Mouse (Mus musculus): ENCODE data around the gene Filip1l. TPM values are rescaled to one million over a fixed set of nuclear protein-coding genes. Genes with fewer than 3 reads are reported as not detected.
A peak's percentile ranks its signal among the peaks of the same experiment; 100 is the strongest.

The Filip1l gene
- polyA plus RNA-seq, 1 experiment, result 3.2 TPM

DNA sequence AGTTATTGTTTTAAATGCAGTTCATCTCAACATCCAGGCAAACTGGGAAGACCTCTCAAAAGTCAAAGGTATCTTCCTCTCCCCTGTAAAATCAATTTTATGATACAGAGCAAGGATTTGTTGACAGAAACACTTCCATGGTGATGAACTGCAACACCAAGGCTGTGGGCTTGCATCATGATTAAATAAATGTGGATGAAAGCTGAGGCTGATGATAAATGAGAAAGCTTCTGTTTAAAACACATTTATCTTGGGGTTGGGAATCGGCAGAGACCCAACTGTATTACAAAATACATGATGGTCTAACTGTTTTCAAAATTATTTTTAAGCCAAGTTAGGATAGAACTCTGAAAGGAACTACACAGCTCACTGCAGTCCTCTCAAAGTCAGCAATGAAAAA lies 220.9 kb downstream of the Filip1l start:
- WGBS, result 22% methylated on average over 1 of the region's 1 CpGs
- H3K27me3 ChIP-seq (ENCODE audit: control insufficient read depth, insufficient read depth, low read length), result no peaks in the 10 kb centered on the region
- TF ChIP-seq CTCF (IDR thresholded peaks at IDR 0.05; ENCODE audit: extremely low read depth, insufficient read length, insufficient replicate concordance, low read depth, low read length), result no peak
- H3K4me3 ChIP-seq (ENCODE audit: low read depth, low read length), result no peak overlapping the region
- H3K4me1 ChIP-seq (ENCODE audit: control insufficient read depth, insufficient read depth, insufficient read length, low read length), result peaks cover 8% of the 10 kb centered on the region; the same call in 1 of the 2 replicates
- peaks cover 24% of the 10 kb centered on the region for H3K36me3 ChIP-seq (ENCODE audit: control insufficient read depth, insufficient read depth, low read length)
- no peak overlapping the region for H3K27ac ChIP-seq (ENCODE audit: insufficient read depth, low read depth, low read length)

DNA sequence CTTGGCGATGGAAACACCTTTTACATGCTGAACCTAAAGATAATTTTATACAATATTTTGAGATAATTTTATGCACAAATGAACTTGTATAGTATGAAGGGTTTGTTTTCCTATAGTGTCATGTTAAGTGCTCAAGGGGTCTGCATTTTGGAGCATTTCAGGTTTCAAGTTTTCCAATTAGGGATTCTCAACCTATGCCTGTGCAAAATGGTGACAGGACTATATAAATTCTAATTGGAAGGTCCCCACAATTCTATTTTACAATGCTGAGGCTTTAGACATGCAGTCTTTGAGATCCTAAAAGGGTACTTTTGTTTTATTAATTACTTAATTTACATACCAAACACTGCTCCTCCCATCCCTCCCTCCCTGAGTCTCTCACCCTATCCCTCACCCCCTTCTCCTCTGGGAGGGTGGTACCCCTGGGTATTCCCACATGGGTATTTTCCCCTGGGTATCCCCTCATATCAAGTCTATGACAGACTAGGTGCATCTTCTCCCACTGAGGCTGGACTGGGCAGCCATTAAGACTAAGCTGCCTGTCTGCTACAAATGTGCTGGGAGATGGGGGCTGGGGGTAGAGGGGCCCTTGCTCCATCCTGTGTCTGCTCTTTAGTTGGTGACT lies 223.0 kb downstream of the Filip1l start:
- 84% methylated on average over 1 of the region's 1 CpGs for WGBS
- Histone ChIP-seq H3K36me3 (ENCODE audit: control insufficient read depth, insufficient read depth, low read length) (peaks cover 15% of the 10 kb centered on the region), H3K4me3 (ENCODE audit: low read depth, low read length) (no peak overlapping the region), H3K4me1 (ENCODE audit: control insufficient read depth, insufficient read depth, insufficient read length, low read length) (peaks cover 6% of the 10 kb centered on the region; the same call in 1 of the 2 replicates), H3K27me3 (ENCODE audit: control insufficient read depth, insufficient read depth, low read length) (no peaks in the 10 kb centered on the region), H3K27ac (ENCODE audit: insufficient read depth, low read depth, low read length) (no peak overlapping the region)
- TF ChIP-seq POLR2A (IDR thresholded peaks at IDR 0.05; ENCODE audit: low read depth, low read length) (no peak), CTCF (IDR thresholded peaks at IDR 0.05; ENCODE audit: extremely low read depth, insufficient read length, insufficient replicate concordance, low read depth, low read length) (no peak)

DNA sequence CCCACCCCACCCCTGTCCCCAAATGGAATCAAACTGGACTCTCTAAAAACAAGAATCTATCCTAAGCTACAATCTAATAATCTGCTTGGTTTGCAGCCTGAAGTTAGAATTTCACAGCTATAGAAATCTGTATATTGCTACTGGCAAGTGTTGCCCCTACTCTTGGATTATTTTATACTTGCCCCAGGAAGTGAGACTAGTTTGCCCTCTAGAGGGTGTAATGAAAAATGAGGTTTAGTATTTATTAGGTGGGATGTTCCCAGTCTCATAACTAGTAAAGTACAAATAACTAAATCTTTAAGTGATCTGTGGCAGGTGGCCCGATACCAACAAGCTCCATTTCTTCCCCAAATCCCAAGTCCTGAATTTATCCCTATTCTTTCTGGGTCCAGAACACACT lies 224.6 kb downstream of the Filip1l start:
- Histone ChIP-seq H3K4me3 (ENCODE audit: low read depth, low read length) (no peak overlapping the region), H3K27me3 (ENCODE audit: control insufficient read depth, insufficient read depth, low read length) (no peaks in the 10 kb centered on the region), H3K4me1 (ENCODE audit: control insufficient read depth, insufficient read depth, insufficient read length, low read length) (no peaks in the 10 kb centered on the region), H3K36me3 (ENCODE audit: control insufficient read depth, insufficient read depth, low read length) (peaks cover 2% of the 10 kb centered on the region; the same call in 1 of the 2 replicates), H3K27ac (ENCODE audit: insufficient read depth, low read depth, low read length) (no peak overlapping the region)
- WGBS, result 87% methylated on average over 1 of the region's 1 CpGs
- no peak for TF ChIP-seq POLR2A (IDR thresholded peaks at IDR 0.05; ENCODE audit: low read depth, low read length)
- no peak for TF ChIP-seq CTCF (IDR thresholded peaks at IDR 0.05; ENCODE audit: extremely low read depth, insufficient read length, insufficient replicate concordance, low read depth, low read length)

DNA sequence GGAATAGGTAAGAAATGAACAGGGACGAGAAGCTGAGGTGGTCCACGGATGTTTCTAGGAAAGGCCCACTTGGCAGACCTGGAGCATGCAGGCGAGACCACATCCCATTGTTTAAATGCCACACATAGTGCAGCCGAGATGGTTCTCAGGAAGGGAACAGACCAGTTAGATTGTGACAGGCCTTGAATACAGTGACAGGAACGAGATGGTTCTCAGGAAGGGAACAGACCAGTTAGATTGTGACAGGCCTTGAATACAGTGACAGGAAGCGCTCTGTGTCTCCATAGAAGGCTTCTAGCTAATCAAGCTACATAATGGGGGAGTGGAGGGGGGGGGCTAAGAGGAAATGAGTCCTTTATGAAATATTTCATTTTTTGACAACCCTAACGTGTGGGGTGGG lies 227.1 kb downstream of the Filip1l start:
- WGBS, result 73% methylated on average over 7 of the region's 7 CpGs
- H3K27ac ChIP-seq (ENCODE audit: insufficient read depth, low read depth, low read length), result no peak overlapping the region; the same call in 1 of the 2 replicates
- TF ChIP-seq POLR2A (IDR thresholded peaks at IDR 0.05; ENCODE audit: low read depth, low read length), result no peak
- TF ChIP-seq CTCF (IDR thresholded peaks at IDR 0.05; ENCODE audit: extremely low read depth, insufficient read length, insufficient replicate concordance, low read depth, low read length), result no peak
- H3K4me1 ChIP-seq (ENCODE audit: control insufficient read depth, insufficient read depth, insufficient read length, low read length), result no peaks in the 10 kb centered on the region
- no peak overlapping the region for H3K4me3 ChIP-seq (ENCODE audit: low read depth, low read length)
- H3K27me3 ChIP-seq (ENCODE audit: control insufficient read depth, insufficient read depth, low read length), result no peaks in the 10 kb centered on the region
- H3K36me3 ChIP-seq (ENCODE audit: control insufficient read depth, insufficient read depth, low read length), result peaks cover 2% of the 10 kb centered on the region; the same call in 1 of the 2 replicates

DNA sequence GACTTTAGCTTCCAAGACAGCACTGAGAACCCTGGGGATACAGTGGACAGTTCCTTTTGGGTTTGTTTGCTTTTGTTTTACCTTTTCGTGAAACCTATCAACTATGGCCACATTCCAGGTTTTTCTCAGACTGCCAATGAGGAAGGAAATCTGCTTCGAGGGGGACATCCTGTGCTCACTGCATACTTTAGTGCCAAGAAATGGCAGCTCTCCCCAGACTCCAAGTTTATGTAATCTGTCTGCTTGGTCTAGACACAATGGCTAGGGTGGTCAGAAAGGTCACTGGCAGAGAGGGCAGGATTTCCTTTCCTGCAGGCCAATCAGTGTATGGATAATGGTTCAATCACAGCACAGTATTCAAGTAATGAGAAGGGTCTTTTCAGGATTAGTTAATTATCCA lies 229.1 kb downstream of the Filip1l start:
- H3K36me3 ChIP-seq (ENCODE audit: control insufficient read depth, insufficient read depth, low read length), result peaks cover 2% of the 10 kb centered on the region; the same call in 1 of the 2 replicates
- TF ChIP-seq CTCF (IDR thresholded peaks at IDR 0.05; ENCODE audit: extremely low read depth, insufficient read length, insufficient replicate concordance, low read depth, low read length) (no peak), POLR2A (IDR thresholded peaks at IDR 0.05; ENCODE audit: low read depth, low read length) (no peak)
- no peak overlapping the region for H3K4me3 ChIP-seq (ENCODE audit: low read depth, low read length)
- WGBS, result 13% methylated on average over 2 of the region's 2 CpGs
- no peaks in the 10 kb centered on the region for H3K27me3 ChIP-seq (ENCODE audit: control insufficient read depth, insufficient read depth, low read length)
- no peak overlapping the region for H3K27ac ChIP-seq (ENCODE audit: insufficient read depth, low read depth, low read length)
- H3K4me1 ChIP-seq (ENCODE audit: control insufficient read depth, insufficient read depth, insufficient read length, low read length), result no peaks in the 10 kb centered on the region

DNA sequence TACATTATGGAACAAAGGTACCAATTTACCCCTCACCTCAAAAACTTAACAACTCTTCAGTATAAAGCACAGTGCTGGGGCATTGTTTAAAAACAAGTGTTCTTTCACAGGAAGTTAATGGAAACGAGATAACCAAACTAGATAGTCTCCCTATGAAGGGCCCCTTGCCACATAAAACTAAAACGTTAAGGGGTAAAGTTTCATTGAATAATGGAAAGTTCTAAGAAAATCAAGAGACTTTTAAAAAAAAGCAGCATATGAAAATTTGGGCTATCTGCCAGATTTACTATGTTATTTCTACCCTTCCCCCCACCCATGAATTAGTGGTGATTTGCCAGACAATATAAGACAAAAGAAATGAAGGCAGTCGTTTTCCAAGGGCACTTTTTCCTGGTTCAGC lies 232.3 kb downstream of the Filip1l start:
- Histone ChIP-seq H3K27ac (ENCODE audit: insufficient read depth, low read depth, low read length) (no peak overlapping the region), H3K4me1 (ENCODE audit: control insufficient read depth, insufficient read depth, insufficient read length, low read length) (no peaks in the 10 kb centered on the region), H3K36me3 (ENCODE audit: control insufficient read depth, insufficient read depth, low read length) (no peaks in the 10 kb centered on the region), H3K4me3 (ENCODE audit: low read depth, low read length) (no peak overlapping the region), H3K27me3 (ENCODE audit: control insufficient read depth, insufficient read depth, low read length) (no peaks in the 10 kb centered on the region)
- 22% methylated on average over 3 of the region's 3 CpGs for WGBS
- TF ChIP-seq POLR2A (IDR thresholded peaks at IDR 0.05; ENCODE audit: low read depth, low read length) (no peak), CTCF (IDR thresholded peaks at IDR 0.05; ENCODE audit: extremely low read depth, insufficient read length, insufficient replicate concordance, low read depth, low read length) (no peak)

DNA sequence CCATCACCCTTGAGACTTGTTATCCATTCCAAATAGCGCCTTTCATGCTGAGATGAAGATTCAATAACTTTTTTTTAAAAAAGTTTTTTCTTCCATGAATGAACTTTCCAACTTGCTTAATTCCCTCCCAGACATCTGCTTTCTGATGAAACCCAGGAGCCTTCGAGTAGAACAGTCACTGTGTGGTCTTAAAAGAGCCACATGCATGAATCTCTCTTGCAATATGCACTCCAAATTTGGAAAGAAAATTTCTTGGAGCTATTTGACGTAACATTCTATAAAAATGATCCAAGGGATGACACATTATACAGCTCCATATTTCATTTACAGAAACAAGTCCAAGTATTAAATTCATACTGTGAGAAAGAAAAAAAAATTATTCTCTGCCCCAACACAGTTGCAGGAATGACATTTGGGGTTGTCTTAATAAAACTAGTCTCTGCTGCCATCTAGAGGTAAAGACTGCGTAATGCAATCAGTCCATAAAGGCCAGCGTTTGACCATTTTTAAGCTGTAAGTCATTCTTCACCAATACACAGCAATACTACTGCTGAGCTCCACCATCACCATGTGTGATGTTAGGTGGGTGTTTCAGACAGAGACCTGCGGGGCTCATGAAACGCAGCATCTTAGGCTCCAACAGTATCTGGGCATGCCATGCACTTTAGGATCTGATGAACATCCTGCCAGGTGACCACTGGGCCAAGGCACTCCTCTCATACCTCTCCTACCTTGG lies 240.7 kb downstream of the Filip1l start:
- WGBS, result 34% methylated on average over 7 of the region's 7 CpGs

More for the DNA sequence above, 240.7 kb downstream of the Filip1l start:
- H3K4me1 ChIP-seq (ENCODE audit: control insufficient read depth, insufficient read depth, insufficient read length, low read length), result no peaks in the 10 kb centered on the region
- no peaks in the 10 kb centered on the region for H3K27me3 ChIP-seq (ENCODE audit: control insufficient read depth, insufficient read depth, low read length)
- no peaks in the 10 kb centered on the region for H3K36me3 ChIP-seq (ENCODE audit: control insufficient read depth, insufficient read depth, low read length)
- H3K27ac ChIP-seq (ENCODE audit: insufficient read depth, low read depth, low read length), result no peak overlapping the region
- no peak overlapping the region for H3K4me3 ChIP-seq (ENCODE audit: low read depth, low read length)
- no peak for TF ChIP-seq POLR2A (IDR thresholded peaks at IDR 0.05; ENCODE audit: low read depth, low read length)
- peak; percentile 21; the same call in 1 of the 2 replicates for TF ChIP-seq CTCF (IDR thresholded peaks at IDR 0.05; ENCODE audit: extremely low read depth, insufficient read length, insufficient replicate concordance, low read depth, low read length)
